Mouse (Mus musculus): ENCODE data around the gene Lbhd1. TPM values are rescaled to one million over a fixed set of nuclear protein-coding genes. Genes with fewer than 3 reads are reported as not detected.
A peak's percentile ranks its signal among the peaks of the same experiment; 100 is the strongest.
"Not testable (repeated sequence)": the region's sequence is repeated elsewhere in the genome, so short reads cannot be mapped to it uniquely, and the experiment has no call there.

The Lbhd1 gene
- polyA plus RNA-seq, 1 experiment from 2014 or later = 95.3 TPM

- no peaks in the 10 kb centered on the region for H3K27me3 ChIP-seq (replicated peaks)
- peak within 1 kb of the TSS; percentile 71 for H3K4me3 ChIP-seq (replicated peaks)
- H3K4me1 ChIP-seq (replicated peaks) = 0 out of 2 replicates have a peak, but pooled peaks cover 8% of the 10 kb centered on the region
- H3K36me3 ChIP-seq = peaks cover under 1% of the 10 kb centered on the region
- H3K4me2 ChIP-seq (replicated peaks) = peak within 1 kb of the TSS; percentile 82
- H3K9ac ChIP-seq = peak within 1 kb of the TSS; percentile 86
- H3K9me3 ChIP-seq = no peaks in the 10 kb centered on the region
- under 1% methylated on average over 42 of the region's 42 CpGs for WGBS
- ATAC-seq = peak; percentile 99
- peak within 1 kb of the TSS; percentile 75 for H3K27ac ChIP-seq
Measured at GRCm38 (mm10) chr19:8880311-8881033, 3.1 kb upstream of the Lbhd1 start, which contains the start of gene Uqcc3. Uqcc3 (minus strand) TSS chr19:8880923.

GRCm38 (mm10) chr19:8881034-8881392 is 2.5 kb upstream of the Lbhd1 start:
- Histone ChIP-seq H3K4me3 (replicated peaks) (peak overlapping the region; percentile 71), H3K4me2 (replicated peaks) (peak overlapping the region; percentile 82), H3K9me3 (no peaks in the 10 kb centered on the region), H3K27ac (no peak overlapping the region), H3K9ac (peak overlapping the region; percentile 86), H3K36me3 (no peaks in the 10 kb centered on the region), H3K27me3 (replicated peaks) (no peaks in the 10 kb centered on the region), H3K4me1 (replicated peaks) (0 out of 2 replicates have a peak, but pooled peaks cover 8% of the 10 kb centered on the region)
- 18% methylated on average over 3 of the region's 3 CpGs for WGBS
- ATAC-seq = peak; percentile 10; the same call in 1 of the 2 replicates

- Histone ChIP-seq H3K4me3 (replicated peaks) (no peak overlapping the region), H3K9ac (peak overlapping the region; percentile 78; the same call in 1 of the 2 replicates), H3K4me2 (replicated peaks) (peak overlapping the region; percentile 57), H3K4me1 (replicated peaks) (peaks cover 9% of the 10 kb centered on the region), H3K9me3 (no peaks in the 10 kb centered on the region), H3K27me3 (replicated peaks) (no peaks in the 10 kb centered on the region), H3K27ac (peak overlapping the region; percentile 84), H3K36me3 (no peaks in the 10 kb centered on the region; the same call in 1 of the 2 replicates)
- WGBS = 35% methylated on average over 1 of the region's 1 CpGs
- ATAC-seq = no peak
Measured at GRCm38 (mm10) chr19:8886916-8887584, 3.5 kb downstream of the Lbhd1 start.

GRCm38 (mm10) chr19:8887585-8888463 is 4.3 kb downstream of the Lbhd1 start:
- H3K4me1 ChIP-seq (replicated peaks) = peaks cover 9% of the 10 kb centered on the region
- H3K36me3 ChIP-seq = no peaks in the 10 kb centered on the region; the same call in 1 of the 2 replicates
- H3K9me3 ChIP-seq = no peaks in the 10 kb centered on the region
- H3K4me2 ChIP-seq (replicated peaks) = peak overlapping the region; percentile 57
- peak overlapping the region; percentile 78 for H3K9ac ChIP-seq
- H3K27ac ChIP-seq = peak overlapping the region; percentile 84
- H3K27me3 ChIP-seq (replicated peaks) = no peaks in the 10 kb centered on the region
- no peak for ATAC-seq
- peak overlapping the region; percentile 69 for H3K4me3 ChIP-seq (replicated peaks)
- WGBS = 15% methylated on average over 19 of the region's 19 CpGs

- Histone ChIP-seq H3K27me3 (replicated peaks) (no peaks in the 10 kb centered on the region), H3K36me3 (no peaks in the 10 kb centered on the region; the same call in 1 of the 2 replicates), H3K4me2 (replicated peaks) (peak within 1 kb of the TSS; percentile 57), H3K4me1 (replicated peaks) (peaks cover 12% of the 10 kb centered on the region), H3K9ac (peak within 1 kb of the TSS; percentile 78), H3K4me3 (replicated peaks) (peak within 1 kb of the TSS; percentile 69), H3K27ac (peak within 1 kb of the TSS; percentile 84), H3K9me3 (no peaks in the 10 kb centered on the region)
- peak; percentile 95 for ATAC-seq
- WGBS = under 1% methylated on average over 58 of the region's 58 CpGs
Measured at GRCm38 (mm10) chr19:8888511-8889385, 5.2 kb downstream of the Lbhd1 start, which contains the start of the genes 1810009A15Rik and Gm49416. 1810009A15Rik (plus strand) TSS chr19:8888853. Gm49416 (plus strand) TSS chr19:8888926.

GRCm38 (mm10) chr19:8892829-8893766 is 9.6 kb downstream of the Lbhd1 start, which contains the start of gene Ints5:
Ints5 (plus strand) TSS chr19:8893005.
- WGBS = 2% methylated on average over 54 of the region's 54 CpGs

GRCm38 (mm10) chr19:8895397-8895960 is 11.9 kb downstream of the Lbhd1 start:
- Histone ChIP-seq H3K9ac (no peak overlapping the region; the same call in 1 of the 2 replicates), H3K9me3 (no peaks in the 10 kb centered on the region), H3K27me3 (replicated peaks) (no peaks in the 10 kb centered on the region), H3K4me2 (replicated peaks) (no peak overlapping the region; the same call in 1 of the 2 replicates), H3K4me3 (replicated peaks) (no peak overlapping the region), H3K27ac (no peak overlapping the region), H3K4me1 (replicated peaks) (peaks cover 22% of the 10 kb centered on the region), H3K36me3 (peaks cover 9% of the 10 kb centered on the region; the same call in 1 of the 2 replicates)
- no peak for ATAC-seq
- 95% methylated on average over 9 of the region's 9 CpGs for WGBS

More at GRCm38 (mm10) chr19:8892829-8893766, 9.6 kb downstream of the Lbhd1 start, which contains the start of gene Ints5:
- ATAC-seq = peak; percentile 61
- H3K4me1 ChIP-seq (replicated peaks) = peaks cover 26% of the 10 kb centered on the region
- no peaks in the 10 kb centered on the region for H3K27me3 ChIP-seq (replicated peaks)
- H3K36me3 ChIP-seq = peaks cover 9% of the 10 kb centered on the region; the same call in 1 of the 2 replicates
- peak within 1 kb of the TSS; percentile 66 for H3K4me2 ChIP-seq (replicated peaks)
- peak within 1 kb of the TSS; percentile 92 for H3K27ac ChIP-seq
- H3K4me3 ChIP-seq (replicated peaks) = peak within 1 kb of the TSS; percentile 71
- H3K9ac ChIP-seq = peak within 1 kb of the TSS; percentile 91
- no peaks in the 10 kb centered on the region for H3K9me3 ChIP-seq

- peaks cover 22% of the 10 kb centered on the region for H3K4me1 ChIP-seq (replicated peaks)
- not testable (repeated sequence) for H3K9me3 ChIP-seq; H3K36me3 ChIP-seq; ATAC-seq; H3K27ac ChIP-seq; H3K27me3 ChIP-seq (replicated peaks); H3K4me3 ChIP-seq (replicated peaks)
- H3K4me2 ChIP-seq (replicated peaks) = peak overlapping the region; percentile 64; the same call in 1 of the 2 replicates
- WGBS = 73% methylated on average over 5 of the region's 5 CpGs
- peak overlapping the region; percentile 53; the same call in 1 of the 2 replicates for H3K9ac ChIP-seq
Measured at GRCm38 (mm10) chr19:8896231-8896630, 12.7 kb downstream of the Lbhd1 start.

GRCm38 (mm10) chr19:8897211-8897864 is 13.8 kb downstream of the Lbhd1 start:
- Histone ChIP-seq H3K9ac (peak overlapping the region; percentile 53), H3K4me3 (replicated peaks) (peak overlapping the region; percentile 87), H3K4me1 (replicated peaks) (peaks cover 22% of the 10 kb centered on the region), H3K4me2 (replicated peaks) (peak overlapping the region; percentile 64), H3K36me3 (peaks cover 12% of the 10 kb centered on the region; the same call in 1 of the 2 replicates), H3K27ac (peak overlapping the region; percentile 91)
- WGBS = 20% methylated on average over 21 of the region's 21 CpGs
- ATAC-seq = peak; percentile 60
- H3K9me3 ChIP-seq; H3K27me3 ChIP-seq (replicated peaks): not testable (repeated sequence)
